Mouse (Mus musculus): Measurements from ENCODE around the gene Gpn3.
A peak's percentile ranks its signal among the peaks of the same experiment; 100 is the strongest.

Gene Gpn3

DNA sequence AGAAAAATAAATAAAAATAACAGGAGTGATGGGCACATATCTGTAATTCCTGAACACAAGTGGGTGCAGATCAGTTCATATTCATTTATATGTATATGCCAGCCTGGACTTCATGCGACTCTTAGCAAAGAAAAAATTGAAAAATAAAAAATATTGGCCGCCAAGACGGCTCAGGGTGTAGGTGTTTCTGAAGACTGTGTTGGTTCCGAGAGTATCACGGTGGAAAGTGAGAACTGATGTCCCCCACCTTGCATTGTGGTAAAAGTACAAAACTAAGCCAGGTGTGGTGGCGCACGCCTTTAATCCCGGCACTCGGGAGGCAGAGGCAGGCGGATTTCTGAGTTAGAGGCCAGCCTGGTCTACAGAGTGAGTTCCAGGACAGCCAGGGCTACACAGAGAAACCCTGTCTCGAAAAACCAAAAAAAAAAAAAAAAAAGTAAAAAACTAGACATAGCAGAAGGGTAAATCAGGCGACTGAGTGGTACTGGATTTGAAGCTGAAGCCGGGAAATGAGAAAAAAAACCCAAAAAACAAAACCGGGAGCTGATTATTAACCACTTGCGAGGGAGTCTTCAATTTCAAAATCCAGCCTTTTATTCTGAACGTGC is 19.6 kb downstream of the Gpn3 start:
- DNase-seq, result no peak

DNA sequence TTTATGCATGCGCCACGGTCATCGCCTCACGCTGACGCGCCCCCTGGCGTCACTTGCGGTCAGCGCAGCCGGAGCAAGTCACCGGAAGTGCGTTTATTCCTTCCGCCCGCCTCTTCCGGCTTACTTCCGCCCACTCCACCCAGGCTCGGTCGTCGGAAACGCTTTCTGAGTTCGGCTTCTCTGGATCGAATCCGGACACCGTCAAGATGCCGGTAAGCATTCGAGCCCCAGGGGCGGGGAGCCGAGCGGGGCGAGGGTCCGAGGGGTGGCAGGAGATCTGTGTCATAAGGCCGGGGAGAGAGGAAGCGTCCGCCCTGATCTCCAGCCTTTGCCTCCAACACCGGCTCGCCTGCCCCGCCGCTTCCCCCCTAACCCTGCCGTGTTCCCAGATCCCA is 20.1 kb downstream of the Gpn3 start, which contains the start of gene Arpc3:
Gene Arpc3, plus strand, starts transcription at position 93 of the 395 bp plus-strand sequence.
- DNase-seq, result peak; percentile 86 to 93

DNA sequence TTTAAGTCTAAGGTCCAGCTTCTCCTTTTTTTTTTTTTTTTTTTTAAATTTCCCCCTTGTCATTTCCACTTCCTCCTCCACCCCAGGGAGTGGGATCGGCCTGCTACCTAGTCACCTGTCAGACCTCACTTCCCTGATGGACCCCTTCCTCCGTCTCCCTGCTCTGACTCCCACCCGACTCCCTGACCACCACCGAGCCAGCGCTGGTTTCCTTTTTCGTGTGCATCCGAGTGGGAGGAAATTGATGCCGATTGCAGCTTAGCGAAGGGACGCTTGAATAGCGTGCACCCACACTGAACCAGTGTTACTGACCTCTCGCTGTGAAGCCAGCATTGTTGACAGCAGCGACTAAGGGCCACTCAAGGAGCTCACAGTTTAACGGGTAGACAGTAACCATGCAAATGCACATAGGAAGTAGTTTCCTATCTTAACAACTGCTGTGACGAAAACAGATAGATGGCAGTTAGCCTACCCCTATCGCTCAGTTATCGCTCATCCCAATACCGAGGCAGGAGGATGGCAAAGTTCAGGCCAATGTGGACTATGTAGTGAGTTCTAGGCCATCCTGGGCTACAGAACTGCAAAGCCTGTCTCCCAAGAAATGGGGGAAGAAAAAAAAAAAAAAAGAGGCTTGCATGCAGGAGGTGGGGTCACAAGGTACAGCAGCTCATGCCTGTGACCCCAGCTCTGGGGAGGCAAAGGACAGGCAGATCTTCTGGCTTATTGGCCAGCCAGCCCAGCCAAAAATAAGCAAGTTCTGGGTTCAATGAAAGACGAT is 20.7 kb downstream of the Gpn3 start:
- DNase-seq, result no peak

DNA sequence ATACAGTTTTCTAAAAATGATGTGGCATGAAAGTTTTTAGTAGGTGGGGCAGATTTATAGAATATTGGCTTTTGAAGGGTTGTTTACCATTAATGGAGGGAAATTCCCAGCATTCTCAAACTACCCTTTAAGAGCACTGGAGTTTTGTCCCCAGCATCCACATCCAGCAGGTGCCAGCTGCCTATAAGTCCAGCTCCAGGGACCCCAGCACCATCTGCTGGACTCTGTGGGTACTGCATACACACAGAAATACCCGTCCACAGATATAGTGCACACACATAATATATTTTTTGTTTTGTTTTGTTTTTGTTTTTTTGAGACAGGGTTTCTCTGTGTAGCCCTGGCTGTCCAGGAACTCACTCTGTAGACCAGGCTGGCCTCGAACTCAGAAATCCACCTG is 22.2 kb downstream of the Gpn3 start:
- DNase-seq, result peak; percentile 67 to 87

DNA sequence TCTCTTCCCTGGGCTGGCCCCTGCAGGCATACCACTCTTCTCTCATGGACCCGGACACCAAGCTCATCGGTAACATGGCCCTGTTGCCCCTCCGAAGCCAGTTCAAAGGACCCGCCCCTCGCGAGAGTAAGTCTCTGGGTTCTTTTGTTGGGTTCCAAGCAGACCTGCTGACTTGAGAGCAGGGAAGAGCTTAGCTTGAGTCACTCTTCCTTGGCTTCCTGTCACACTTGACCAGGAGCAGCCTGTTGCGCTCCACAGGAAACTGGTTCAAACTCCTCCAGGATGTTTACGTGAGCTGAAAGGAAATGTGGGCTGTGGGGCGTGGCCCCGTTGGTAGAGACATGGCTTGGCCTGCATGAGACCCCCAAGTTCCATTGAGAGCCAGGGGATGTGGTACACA is 25.1 kb downstream of the Gpn3 start:
- DNase-seq, result peak; percentile 64 to 68

DNA sequence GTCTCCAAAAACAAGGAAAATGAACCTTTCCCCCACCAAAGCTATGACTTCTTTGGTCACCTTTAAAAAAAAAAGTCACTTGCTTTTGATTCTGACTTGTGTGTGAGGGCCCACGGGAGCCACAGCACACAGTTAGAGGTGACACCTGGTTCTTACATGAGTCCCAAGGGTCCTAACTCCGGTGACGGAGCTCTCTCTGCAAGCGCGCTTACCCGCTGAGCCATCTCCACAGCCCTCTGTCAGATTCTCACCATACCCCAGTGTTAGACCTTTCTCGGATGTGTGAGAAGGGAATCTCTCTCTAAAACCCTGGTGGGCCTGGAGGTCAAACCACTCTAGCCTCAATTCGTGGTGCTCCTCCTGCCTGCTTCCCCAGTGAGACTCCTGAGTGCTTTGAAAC is 25.8 kb downstream of the Gpn3 start:
- DNase-seq, result no peak

DNA sequence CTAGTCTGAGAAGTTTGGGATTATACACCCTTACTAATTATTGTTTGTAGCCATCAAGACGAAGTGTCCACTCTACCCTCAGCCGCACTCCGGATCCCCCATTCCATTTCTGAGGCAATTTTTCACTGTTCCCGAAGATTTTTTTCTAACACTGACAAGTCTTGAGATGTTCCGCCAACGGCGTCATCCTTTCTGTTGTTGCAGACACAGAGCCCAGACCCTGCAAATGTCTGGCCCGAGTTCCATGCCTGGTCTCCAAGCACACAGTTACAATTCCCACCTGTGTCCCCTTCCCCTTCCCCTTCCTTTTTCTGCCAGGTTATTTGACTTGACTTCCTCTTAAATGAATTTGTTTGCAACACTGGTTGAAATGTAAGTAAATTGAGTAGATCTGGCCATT is 28.2 kb downstream of the Gpn3 start:
- no peak for DNase-seq

DNA sequence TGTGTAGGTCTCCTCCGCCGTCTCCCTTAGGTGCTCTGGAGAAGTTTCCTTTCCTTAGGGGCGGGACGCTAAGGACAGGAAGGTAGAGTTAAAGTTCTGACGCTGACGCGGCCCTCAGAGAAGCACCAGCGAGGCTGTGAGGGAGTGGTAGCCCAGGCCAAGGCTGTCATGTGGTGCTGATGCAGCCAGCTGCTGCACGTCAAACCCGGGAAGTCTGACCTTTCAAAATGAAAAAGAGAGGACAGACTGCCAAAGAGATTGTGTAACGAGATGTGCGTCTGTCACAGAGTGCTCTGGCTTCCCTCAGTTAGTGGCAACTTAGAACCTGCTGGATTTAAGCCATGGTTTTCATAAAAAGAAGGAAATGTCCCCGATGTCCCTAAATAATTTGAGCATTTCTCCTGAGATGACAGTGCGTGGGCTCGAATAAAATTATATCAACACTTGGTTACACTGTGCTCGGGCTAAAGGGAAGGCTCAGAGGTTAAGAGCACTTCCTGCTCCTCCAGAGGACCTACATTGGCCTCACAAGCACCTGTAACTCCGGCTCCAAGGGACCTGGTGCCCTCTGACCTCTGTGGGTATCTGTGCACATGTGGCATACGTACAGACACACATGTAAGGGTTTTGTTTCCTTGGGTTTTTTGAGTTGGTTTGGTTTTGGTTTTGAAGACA is 29.1 kb downstream of the Gpn3 start:
- DNase-seq, result peak; percentile 61 to 80

DNA sequence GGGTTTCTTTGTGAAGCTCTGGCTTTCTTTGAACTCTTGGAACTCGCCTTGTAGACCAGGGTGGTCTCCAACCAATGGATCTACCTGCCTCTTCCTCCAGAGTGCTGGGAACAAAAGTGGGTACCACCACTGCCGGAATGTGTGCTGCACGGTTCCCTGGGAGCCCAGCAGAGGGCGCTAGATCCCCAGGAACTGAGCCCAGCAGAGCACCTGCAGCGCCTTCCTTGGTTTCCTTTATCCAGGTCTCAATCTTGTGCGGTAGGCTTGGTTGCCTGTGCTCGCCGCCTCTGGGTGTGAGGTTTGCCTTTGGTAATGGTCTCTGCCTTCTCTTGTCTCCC is 29.6 kb downstream of the Gpn3 start:
- peak; percentile 47 to 75 for DNase-seq

DNA sequence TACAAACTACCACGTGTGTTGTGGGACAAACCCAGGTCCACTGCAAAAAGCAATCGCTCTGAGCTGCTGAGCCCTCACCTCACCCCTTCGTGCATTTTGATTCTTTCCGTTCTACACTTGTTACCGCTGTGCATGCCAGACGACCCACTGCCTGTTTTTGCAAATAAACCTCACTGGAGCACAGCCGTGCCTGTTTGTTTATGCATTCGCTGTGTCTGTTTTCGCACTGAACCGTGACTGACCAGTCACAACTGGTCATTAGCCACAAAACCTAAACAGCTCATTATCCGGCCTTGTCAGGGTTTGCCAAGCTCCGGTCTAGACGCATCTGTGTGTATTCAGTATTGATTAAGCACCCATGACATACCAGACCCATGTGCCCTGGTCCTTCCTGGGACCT is 30.5 kb downstream of the Gpn3 start:
- no peak for DNase-seq

DNA sequence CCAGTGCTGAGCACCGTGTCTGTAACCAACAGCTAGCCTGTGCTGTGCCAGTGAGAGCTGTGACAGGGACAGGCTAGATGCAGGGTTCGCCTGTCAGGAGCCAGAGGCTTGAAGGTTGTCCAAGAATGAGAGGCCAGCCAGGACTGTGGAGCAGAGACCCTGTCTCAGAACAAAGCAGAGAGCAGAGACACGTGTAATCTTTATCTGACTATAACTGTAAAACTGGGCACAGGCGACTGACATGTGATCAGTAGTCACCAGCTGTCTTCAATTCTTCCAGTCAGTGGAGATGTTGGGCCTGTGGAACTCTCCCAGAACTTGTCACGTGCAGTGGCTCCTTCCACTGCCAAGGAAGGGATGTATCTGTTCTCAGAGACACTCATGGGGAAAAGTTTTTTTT is 31.1 kb downstream of the Gpn3 start:
- DNase-seq, result no peak

DNA sequence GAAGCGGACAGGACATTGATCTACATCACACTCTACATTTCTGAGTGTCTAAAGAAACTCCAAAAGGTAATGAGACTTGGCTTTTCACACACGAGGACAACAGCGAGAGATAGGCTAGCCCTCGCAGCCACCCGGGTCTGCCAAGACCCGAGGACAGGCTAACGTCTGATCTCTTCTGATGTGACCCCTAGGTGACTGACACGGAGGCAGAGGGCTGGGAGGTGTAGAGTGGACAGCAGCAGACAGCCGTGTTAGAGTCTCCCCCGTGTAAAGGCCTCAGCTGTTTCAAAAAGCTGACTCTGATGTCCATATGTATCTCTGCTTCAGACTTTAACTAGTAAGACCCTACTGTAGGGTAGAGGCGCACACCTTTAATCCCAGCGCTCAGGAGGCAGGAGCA is 31.7 kb downstream of the Gpn3 start:
- no peak for DNase-seq

DNA sequence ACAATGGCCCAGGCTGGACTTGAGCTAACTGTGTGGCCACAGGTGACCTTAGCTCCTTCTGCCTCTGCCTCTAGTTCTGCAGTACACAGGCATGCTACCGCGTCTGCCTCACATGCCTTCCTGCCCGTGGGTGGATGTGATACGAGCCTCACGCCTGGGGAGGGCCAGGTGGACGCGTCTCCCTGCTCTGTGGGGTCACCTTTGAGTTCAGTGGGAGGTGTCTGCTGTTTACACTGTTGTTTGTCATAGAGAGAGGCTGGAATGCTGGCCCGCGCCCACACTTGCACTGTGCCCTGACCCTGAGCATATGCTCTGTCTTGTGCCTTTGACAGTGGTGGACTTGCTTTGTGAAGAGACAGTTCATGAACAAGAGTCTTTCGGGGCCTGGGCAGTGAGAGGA is 33.9 kb downstream of the Gpn3 start:
- no peak for DNase-seq

DNA sequence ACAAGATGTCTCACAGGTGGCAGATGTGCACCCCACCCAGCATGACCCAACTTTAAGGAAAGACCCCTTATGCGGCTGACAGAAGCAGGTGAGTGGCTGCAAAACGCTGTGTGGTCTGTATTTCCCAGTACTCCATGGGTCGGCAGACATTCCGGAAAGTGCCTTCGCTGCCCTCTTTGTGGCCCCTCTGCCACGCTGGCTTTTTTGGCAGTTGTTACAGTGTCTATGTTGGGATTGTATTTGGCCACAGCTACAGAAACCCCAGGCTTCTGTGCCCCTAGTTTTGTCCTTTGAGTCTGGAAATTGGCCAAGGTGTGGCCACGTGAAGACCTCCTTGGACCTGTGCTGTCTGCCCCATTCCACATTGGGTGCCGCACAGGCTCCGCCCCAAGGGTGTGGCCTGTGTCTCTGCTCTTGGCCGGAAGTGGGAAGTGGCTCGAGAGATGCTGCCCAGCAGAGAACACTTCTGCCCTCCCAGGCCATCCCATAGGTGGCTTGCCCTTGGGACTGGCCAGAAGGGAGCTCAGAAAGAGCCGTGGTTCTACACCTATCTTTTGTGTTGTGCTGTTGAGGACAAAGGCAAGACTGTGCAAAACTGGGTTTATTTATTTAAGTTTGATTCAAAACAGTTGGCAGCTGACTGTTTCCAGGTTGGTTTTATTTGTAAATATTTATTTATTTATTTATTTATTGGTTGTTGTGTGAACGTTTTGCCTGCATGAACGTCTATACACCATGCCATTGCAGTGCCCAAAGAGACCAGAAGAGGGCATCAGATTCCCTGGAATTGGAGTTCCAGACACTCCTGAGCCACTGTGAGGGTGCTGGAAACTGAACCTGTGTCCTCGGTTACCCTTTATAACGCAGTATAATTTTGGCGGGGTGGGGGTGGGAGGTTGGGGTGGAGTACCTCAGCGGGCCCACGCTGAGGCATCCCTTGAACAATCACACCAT is 38.3 kb downstream of the Gpn3 start:
- DNase-seq, result no peak

DNA sequence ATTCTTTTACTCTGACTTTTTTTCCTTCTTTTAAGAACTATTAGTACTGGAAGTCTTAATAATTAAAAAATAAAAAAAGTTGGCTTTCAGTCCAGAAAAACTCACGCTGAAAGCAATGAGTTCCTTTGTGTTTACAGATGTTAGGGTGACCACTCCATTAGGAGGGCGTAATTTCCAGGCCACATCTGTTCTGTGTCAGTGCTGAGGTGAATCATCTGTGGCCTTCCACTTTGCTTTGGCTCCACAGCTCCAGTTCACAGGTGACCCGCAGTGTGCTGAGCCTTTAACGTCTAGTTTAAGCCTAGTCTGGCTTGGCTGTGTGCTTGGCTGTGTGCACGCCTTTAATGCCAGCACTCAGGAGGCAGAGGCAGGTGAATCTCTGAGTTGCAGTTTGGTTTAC is 40.2 kb downstream of the Gpn3 start:
- DNase-seq, result no peak

DNA sequence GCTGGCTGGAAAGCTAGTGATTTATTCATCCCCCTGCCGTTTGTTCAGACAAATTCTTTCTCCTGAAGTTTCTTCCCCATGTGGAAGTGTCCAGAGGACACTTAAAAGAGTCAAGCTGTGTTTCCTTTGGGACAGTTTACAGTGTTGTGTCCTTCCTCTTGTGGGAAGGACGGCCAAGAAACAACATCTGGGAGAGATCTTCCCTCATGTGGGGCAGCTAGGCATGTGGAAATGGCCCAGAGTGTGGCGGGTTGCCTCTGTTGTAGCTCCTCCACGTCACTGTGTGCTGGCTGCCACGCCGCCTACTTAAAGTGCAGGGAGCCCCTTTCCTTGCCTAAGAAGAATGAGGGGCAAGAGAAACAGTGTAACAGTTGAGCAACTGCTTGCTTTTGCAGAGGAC is 41.1 kb downstream of the Gpn3 start:
- DNase-seq, result no peak

DNA sequence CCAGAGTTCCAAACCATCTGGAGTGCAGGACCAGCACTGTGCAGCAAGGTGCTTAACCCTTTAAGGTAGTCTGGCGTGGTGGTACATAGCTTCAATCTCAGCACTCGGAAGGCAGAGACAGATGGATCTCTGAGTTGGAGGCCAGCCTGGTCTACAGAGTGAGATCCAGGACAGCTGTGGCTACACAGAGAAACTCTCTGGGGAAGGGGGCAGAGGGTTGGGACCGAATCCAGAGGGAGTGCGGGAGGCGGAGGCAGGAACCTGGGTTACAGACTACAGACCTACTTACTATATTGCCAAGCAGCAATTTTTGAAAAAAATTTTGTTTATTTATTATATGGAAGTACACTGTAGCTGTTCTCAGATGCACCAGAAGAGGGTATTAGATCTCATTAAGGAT is 42.7 kb downstream of the Gpn3 start:
- no peak for DNase-seq

DNA sequence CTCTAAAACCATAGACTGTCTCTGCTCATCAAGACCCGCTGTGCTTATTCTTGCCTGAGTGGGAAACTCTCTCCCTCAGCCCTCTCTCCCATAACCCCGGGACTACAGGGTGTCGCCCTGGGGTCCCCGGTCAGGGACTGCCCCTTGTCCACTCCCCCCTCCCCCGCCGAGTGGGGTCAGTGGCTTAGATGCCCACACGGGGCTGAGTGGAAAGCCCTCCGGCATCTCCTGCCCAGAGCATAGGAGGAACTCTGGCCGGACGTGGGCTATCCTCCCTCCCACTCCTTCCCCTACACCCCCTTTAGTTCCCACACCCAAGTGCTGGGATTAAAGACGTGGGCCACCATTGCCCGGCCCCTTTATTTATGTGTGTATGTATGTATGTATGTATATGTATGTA is 43.8 kb downstream of the Gpn3 start:
- no peak for DNase-seq

DNA sequence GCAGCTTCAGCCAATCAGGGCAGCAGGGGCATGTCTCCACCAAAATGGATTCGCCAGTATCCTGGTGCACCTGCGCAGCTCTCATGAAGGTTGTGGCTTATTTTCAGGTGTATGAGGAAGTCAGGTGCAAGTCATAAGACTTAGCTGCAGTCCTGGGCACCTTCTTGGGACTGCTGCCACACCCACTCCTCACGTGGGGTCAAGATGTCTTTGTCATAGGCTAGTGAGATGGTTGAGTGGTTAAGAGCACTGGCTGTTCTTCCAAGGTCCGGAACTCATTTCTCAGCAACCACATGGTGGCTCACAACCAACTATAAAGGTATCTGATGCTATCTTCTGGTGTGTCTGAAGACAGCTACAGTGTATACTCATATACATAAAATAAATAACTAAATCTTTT is 49.0 kb downstream of the Gpn3 start:
- peak; percentile 86 to 92 for DNase-seq

DNA sequence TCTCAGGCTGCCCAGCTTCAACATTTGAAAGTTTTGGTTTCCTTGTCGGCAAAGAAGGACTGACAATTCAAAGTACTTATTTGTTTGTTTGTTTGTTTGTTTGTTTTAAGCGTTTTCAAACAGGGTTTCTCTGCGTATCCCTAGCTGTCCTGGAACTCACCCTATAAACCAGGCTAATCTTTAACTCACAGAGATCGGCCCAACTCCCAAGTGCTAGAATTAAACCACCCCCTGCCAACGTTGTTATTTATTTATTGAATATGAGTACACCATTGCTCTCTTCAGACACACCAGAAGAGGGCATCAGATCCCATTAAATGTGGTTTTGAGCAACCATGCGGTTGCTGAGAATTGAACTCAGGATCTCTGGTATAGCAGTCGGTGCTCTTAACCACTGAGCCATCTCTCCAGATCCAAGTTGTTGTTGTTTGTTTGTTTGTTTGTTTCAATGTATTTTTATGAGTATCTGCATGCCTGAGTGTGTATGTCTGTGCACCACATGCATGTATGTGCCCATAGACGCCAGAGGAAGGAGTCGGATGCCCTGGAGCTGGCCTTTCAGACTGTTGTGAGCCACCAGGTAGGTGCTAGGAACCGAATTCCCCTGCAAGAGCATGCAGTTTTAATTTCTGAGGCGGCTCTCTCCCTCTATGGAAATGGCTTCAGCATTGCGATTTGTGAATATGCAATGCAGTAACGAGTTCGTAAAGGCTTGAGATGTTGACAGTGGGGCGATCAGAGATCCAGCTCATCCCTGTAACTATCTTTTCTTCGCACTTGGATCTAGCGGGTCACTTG is 49.8 kb downstream of the Gpn3 start, which contains the start of gene Anapc7:
Gene Anapc7, plus strand, starts transcription at position 423 of the 798 bp plus-strand sequence.
- peak; percentile 35 to 43 for DNase-seq

DNA sequence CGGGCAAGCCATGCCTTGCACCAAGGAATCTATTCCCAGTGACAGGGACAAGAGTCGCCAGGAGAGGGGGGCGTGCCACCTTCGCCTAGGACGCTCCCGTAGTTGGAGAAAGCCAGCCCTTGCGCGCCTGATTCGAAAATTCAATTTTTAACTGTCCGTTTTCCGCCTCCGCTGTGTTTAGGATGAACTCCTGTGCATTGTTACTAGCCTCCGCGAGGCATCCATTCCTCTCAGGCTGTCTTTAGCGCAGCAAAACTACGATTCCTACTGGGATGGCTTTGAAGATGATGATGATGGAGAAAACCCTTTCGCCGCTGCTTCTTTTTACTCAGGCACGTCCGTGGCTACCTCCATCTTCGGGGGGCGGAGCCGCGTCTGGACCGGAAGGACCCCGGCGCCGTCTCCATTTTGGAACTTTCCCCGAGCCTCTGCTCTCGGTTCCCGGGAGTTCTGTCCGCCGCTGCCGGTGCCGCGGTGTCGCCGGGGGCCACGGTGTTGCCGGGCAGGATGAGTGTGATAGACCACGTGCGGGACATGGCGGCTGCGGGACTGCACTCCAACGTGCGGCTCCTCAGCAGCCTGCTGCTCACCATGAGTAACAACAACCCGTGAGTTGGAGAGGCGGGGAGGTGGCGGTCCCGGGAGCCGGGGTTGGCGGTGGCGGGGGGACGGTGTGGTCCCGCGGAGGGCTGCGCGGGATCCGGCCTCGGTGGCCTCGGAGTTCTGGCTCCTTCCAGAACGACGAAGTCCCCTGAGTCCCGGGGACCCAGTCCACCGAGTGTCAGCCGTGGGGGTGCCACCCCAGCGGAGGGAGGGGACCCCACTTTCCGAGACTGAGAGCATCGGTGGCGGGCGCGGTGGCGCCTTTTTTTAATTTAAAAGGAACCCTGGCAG is 50.6 kb downstream of the Gpn3 start:
- peak; percentile 85 to 92 for DNase-seq
